21 mouse cellular contexts compared by ENCODE assay signal in genomic region chr2:122781590-122782356, GRCm38 (mm10). TPM values are rescaled to one million over a fixed set of nuclear protein-coding genes. Genes with fewer than 3 reads are reported as not detected.
DNase-seq lines count a peak whose midpoint lies in the region; ATAC-seq and TF ChIP-seq lines count a peak whose summit lies in the region.
"Had no signal": no experiment of that assay in that cellular context is flagged by ENCODE, and none has a peak within 500 bp of the region (broad histone marks: within the 10 kb centered on the region; RNA-seq: fewer than 3 reads in every experiment).

No protein-coding gene starts in this region.

- H3K27ac ChIP-seq in lung, embryonic 14.5 days (ENCODE audit: low read depth) = no peak overlapping the region
- no peak overlapping the region for H3K27ac ChIP-seq in lung, postnatal 0 days (ENCODE audit: low read length)
- H3K27ac ChIP-seq in stomach, embryonic 16.5 days (ENCODE audit: low read length) = no peak overlapping the region
- H3K27ac ChIP-seq: embryonic facial prominence, embryonic 12.5 days; heart, adult 2 months; hindbrain, embryonic 13.5 days; liver, embryonic 13.5 days; stomach, embryonic 15.5 days had no signal

- H3K4me1 ChIP-seq in lung, embryonic 14.5 days (ENCODE audit: insufficient read depth) = no peaks in the 10 kb centered on the region
- H3K4me1 ChIP-seq in lung, postnatal 0 days (ENCODE audit: insufficient read depth, low read depth, low read length) = no peaks in the 10 kb centered on the region
- H3K4me1 ChIP-seq in stomach, embryonic 16.5 days (ENCODE audit: control insufficient read depth, insufficient read depth, low read length) = 0 out of 2 replicates have a peak, but pooled peaks cover 4% of the 10 kb centered on the region
- H3K4me1 ChIP-seq: embryonic facial prominence, embryonic 12.5 days; hindbrain, embryonic 13.5 days; liver, embryonic 13.5 days; stomach, embryonic 15.5 days had no signal

- 0 out of 2 replicates have a peak, but pooled peaks have one; percentile 3 for TF ChIP-seq CTCF in lung, embryonic 14.5 days (IDR thresholded peaks at IDR 0.05; ENCODE audit: low read depth)
- peak; percentile 21; the same call in 1 of the 2 replicates for TF ChIP-seq CTCF in lung, postnatal 0 days (IDR thresholded peaks at IDR 0.05)

- no peak overlapping the region for H3K4me2 ChIP-seq in lung, embryonic 14.5 days
- H3K4me2 ChIP-seq in lung, postnatal 0 days (replicated peaks; ENCODE audit: low read depth, low read length) = no peak overlapping the region
- H3K4me2 ChIP-seq in stomach, embryonic 16.5 days (ENCODE audit: low read depth, low read length) = 0 out of 2 replicates have a peak overlapping the region, but pooled peaks have one; percentile 8
- H3K4me2 ChIP-seq: embryonic facial prominence, embryonic 12.5 days; hindbrain, embryonic 13.5 days; liver, embryonic 13.5 days; stomach, embryonic 15.5 days had no signal

- H3K4me3 ChIP-seq in lung, embryonic 14.5 days (ENCODE audit: low read depth, low read length) = no peak overlapping the region
- H3K4me3 ChIP-seq in lung, postnatal 0 days (ENCODE audit: low read depth, low read length) = no peak overlapping the region
- no peak overlapping the region for H3K4me3 ChIP-seq in stomach, embryonic 16.5 days (replicated peaks; ENCODE audit: low read length)
- H3K4me3 ChIP-seq: embryonic facial prominence, embryonic 12.5 days; heart, adult 2 months; hindbrain, embryonic 13.5 days; liver, embryonic 13.5 days; stomach, embryonic 15.5 days had no signal

- no peaks in the 10 kb centered on the region for H3K9me3 ChIP-seq in lung, embryonic 14.5 days (ENCODE audit: low read depth, low read length)
- H3K9me3 ChIP-seq in lung, postnatal 0 days (ENCODE audit: low read length) = no peaks in the 10 kb centered on the region
- H3K9me3 ChIP-seq in stomach, embryonic 16.5 days (replicated peaks; ENCODE audit: control insufficient read depth, low read length) = no peaks in the 10 kb centered on the region
- H3K9me3 ChIP-seq: embryonic facial prominence, embryonic 12.5 days; hindbrain, embryonic 13.5 days; liver, embryonic 13.5 days; stomach, embryonic 15.5 days had no signal

- TF ChIP-seq EP300 in lung, postnatal 0 days (IDR thresholded peaks at IDR 0.05) = no peak

- H3K27me3 ChIP-seq in lung, embryonic 14.5 days (ENCODE audit: insufficient read depth, low read length) = no peaks in the 10 kb centered on the region
- H3K27me3 ChIP-seq in lung, postnatal 0 days (replicated peaks; ENCODE audit: insufficient read depth, low read length) = no peaks in the 10 kb centered on the region
- no peaks in the 10 kb centered on the region for H3K27me3 ChIP-seq in stomach, embryonic 16.5 days (ENCODE audit: control insufficient read depth, insufficient read depth, low read length)
- H3K27me3 ChIP-seq: embryonic facial prominence, embryonic 12.5 days; hindbrain, embryonic 13.5 days; liver, embryonic 13.5 days; stomach, embryonic 15.5 days had no signal

- no peaks in the 10 kb centered on the region for H3K36me3 ChIP-seq in lung, embryonic 14.5 days (ENCODE audit: insufficient read depth)
- H3K36me3 ChIP-seq in lung, postnatal 0 days (ENCODE audit: insufficient read depth, low read length) = no peaks in the 10 kb centered on the region
- H3K36me3 ChIP-seq in stomach, embryonic 16.5 days (ENCODE audit: control insufficient read depth, insufficient read depth, low read length) = no peaks in the 10 kb centered on the region
- H3K36me3 ChIP-seq: embryonic facial prominence, embryonic 12.5 days; hindbrain, embryonic 13.5 days; liver, embryonic 13.5 days; stomach, embryonic 15.5 days had no signal

- intact Hi-C loops in heart, postnatal 10 days (cut with DNase I) = no loop called here

- 53% methylated on average over 8 of the region's 8 CpGs for WGBS in lung, embryonic 14.5 days
- WGBS in lung, postnatal 0 days = 61% methylated on average over 8 of the region's 8 CpGs
- WGBS in stomach, embryonic 16.5 days = 56% methylated on average over 8 of the region's 8 CpGs

- H3K9ac ChIP-seq in lung, embryonic 14.5 days = no peak overlapping the region
- H3K9ac ChIP-seq in lung, postnatal 0 days (replicated peaks; ENCODE audit: low read depth) = no peak overlapping the region
- H3K9ac ChIP-seq in stomach, embryonic 16.5 days (ENCODE audit: low read length) = no peak overlapping the region
- H3K9ac ChIP-seq: embryonic facial prominence, embryonic 12.5 days; forebrain, postnatal 0 days; hindbrain, embryonic 13.5 days; liver, embryonic 13.5 days; stomach, embryonic 15.5 days had no signal

- peak; percentile 73; the same call in 1 of the 2 replicates for ATAC-seq in lung, embryonic 14.5 days (ENCODE audit: insufficient read depth)
- ATAC-seq in lung, postnatal 0 days = peak; percentile 55
- ATAC-seq in stomach, embryonic 16.5 days (ENCODE audit: insufficient read depth, low FRiP score) = no peak
- ATAC-seq: forebrain, postnatal 0 days had no signal

- DNase-seq in heart, adult 18-20 months = peak; percentile 31 to 52
- DNase-seq in heart, postnatal 10 days = no peak
- peak; percentile 74 for DNase-seq in lung, embryonic 14.5 days
- no peak for DNase-seq in lung, adult 18-20 months
- peak; percentile 74 for DNase-seq in lung, postnatal 0 days (ENCODE audit: low spot score)
- no peak for DNase-seq in spleen, postnatal 14 days (ENCODE audit: low spot score in 2 of 2)
- no peak for DNase-seq in right cerebral cortex, adult 18-20 months
- DNase-seq: adrenal gland, postnatal 14 days; cerebellum, adult 18-20 months; forebrain, postnatal 0 days; heart, adult 2 months; kidney, postnatal 25 days; layer of hippocampus, postnatal 36 days; left cerebral cortex, postnatal 4 days; liver, embryonic 13.5 days; spleen, adult 18-20 months; thymus, postnatal 25 days had no signal

RNA-seq across cellular contexts. Expression of gene Sqor, which starts 16.7 kb away (rescaled TPM):
- total RNA-seq in heart, adult 18-20 months (2021) = 10 to 100 TPM; 50.1 to 58.4 TPM
- 10 to 100 TPM; 22.2 to 22.8 TPM for total RNA-seq in heart, postnatal 10 days (2021)
- polyA plus RNA-seq in lung, embryonic 14.5 days (2014; fragmentation: Nextera tagmentation; extraction: Ambion mirVana) = 5.6 and 6.3 TPM in 2 replicates
- polyA plus RNA-seq in lung, postnatal 0 days (2015; fragmentation: Nextera tagmentation; extraction: Ambion mirVana) = 29.2 and 30.5 TPM in 2 replicates
- 37.7 and 41.8 TPM in 2 replicates for polyA plus RNA-seq in stomach, embryonic 16.5 days (2015; fragmentation: Nextera tagmentation; extraction: Ambion mirVana)

RNA-seq across cellular contexts. Expression of gene Bloc1s6, which starts 43.5 kb away (rescaled TPM):
- total RNA-seq in heart, adult 18-20 months (2021) = 10 to 100 TPM; 28.8 to 32.3 TPM
- 10 to 100 TPM; 16.4 to 22.7 TPM for total RNA-seq in heart, postnatal 10 days (2021)
- polyA plus RNA-seq in lung, embryonic 14.5 days (2014; fragmentation: Nextera tagmentation; extraction: Ambion mirVana) = 40.6 and 43.3 TPM in 2 replicates
- polyA plus RNA-seq in lung, postnatal 0 days (2015; fragmentation: Nextera tagmentation; extraction: Ambion mirVana) = 29.8 and 30.6 TPM in 2 replicates
- polyA plus RNA-seq in stomach, embryonic 16.5 days (2015; fragmentation: Nextera tagmentation; extraction: Ambion mirVana) = 49.9 and 52.4 TPM in 2 replicates

Comparison
In these comparisons a context has a peak if more than half of its experiments do, and no peak if none do; other contexts are left out.
1. DNase-seq: peak in heart, adult 18-20 months (2 of 2), lung, embryonic 14.5 days (single experiment) and lung, postnatal 0 days (single experiment); none in heart, postnatal 10 days (0 of 2), lung, adult 18-20 months (0 of 2), spleen, postnatal 14 days (0 of 2) and right cerebral cortex, adult 18-20 months (single experiment).